Mouse (Mus musculus): Measurements from ENCODE around the gene Gm29609.

DNA sequence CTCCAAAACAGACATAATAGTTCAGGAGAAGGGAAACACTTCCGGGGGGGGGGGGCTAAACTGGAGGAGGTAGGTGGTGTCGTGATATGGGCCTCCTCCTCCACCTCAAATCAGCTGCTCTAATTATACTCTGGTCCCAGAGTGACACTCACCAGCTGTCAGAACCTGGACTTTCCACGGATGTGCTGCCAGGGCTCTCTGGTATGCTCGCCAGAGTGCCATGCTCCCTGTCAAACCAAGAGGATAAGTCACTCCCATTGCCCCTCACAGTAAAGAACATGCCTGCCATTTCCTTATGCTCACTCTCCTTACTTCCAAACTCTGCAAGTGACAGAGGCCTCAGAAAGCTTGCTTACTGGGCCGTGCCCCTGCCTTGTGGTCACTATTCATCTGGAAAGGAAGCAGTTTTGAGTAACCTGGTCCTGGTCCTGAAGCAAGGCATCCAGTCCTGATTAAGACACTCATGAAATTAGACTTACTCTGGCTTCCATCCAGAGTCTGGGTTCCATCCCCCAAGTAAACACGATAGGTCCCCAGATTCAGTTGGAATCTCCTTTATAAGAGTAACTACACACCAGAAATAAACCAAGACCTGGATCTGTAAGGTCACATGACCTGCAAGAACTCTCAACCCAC is 26.1 kb downstream of the Gm29609 start:
- TF ChIP-seq CTCF (conservative IDR thresholded peaks at IDR 0.05; ENCODE audit: insufficient read depth, insufficient read length, low read depth, low read length) (no peak), POLR2A (IDR thresholded peaks at IDR 0.05; ENCODE audit: low read depth, low read length) (no peak)

Data from kidney, adult 2 months (tissue).